In genomic region chr6:52217459-52217768, GRCm38 (mm10) we compare ENCODE assay signal across 8 mouse cellular contexts. TPM values are rescaled to one million over a fixed set of nuclear protein-coding genes. Genes with fewer than 3 reads are reported as not detected.
A peak's percentile ranks its signal among the peaks of the same experiment; 100 is the strongest.
DNase-seq lines count a peak whose midpoint lies in the region; ATAC-seq and TF ChIP-seq lines count a peak whose summit lies in the region.

No protein-coding gene starts in this region.

- H3K4me1 ChIP-seq in heart, embryonic 10.5 days = peaks cover 32% of the 10 kb centered on the region
- no peaks in the 10 kb centered on the region for H3K4me1 ChIP-seq in embryonic fibroblast, embryonic 13.5 days (ENCODE audit: control insufficient read depth, insufficient read depth, low read length)
- H3K4me1 ChIP-seq in hindbrain, embryonic 16.5 days (ENCODE audit: control insufficient read depth, insufficient read depth, low read depth, low read length) = peaks cover 7% of the 10 kb centered on the region
- H3K4me1 ChIP-seq in liver, embryonic 12.5 days = peaks cover 20% of the 10 kb centered on the region
- H3K4me1 ChIP-seq in neural tube, embryonic 11.5 days (ENCODE audit: control insufficient read depth, insufficient read depth, low read length) = peaks cover 26% of the 10 kb centered on the region
- no peaks in the 10 kb centered on the region for H3K4me1 ChIP-seq in cerebellum, adult 2 months (ENCODE audit: control insufficient read depth, insufficient read depth, low read length)

- peak; percentile 69 for TF ChIP-seq POLR2A in embryonic fibroblast, embryonic 13.5 days (IDR thresholded peaks at IDR 0.05; ENCODE audit: low read depth, low read length)
- TF ChIP-seq POLR2A in cerebellum, adult 2 months (IDR thresholded peaks at IDR 0.05; ENCODE audit: borderline replicate concordance, insufficient read depth, low read length) = no peak

- peak overlapping the region; percentile 43 for H3K4me2 ChIP-seq in hindbrain, embryonic 16.5 days (ENCODE audit: low read length)
- peak overlapping the region; percentile 51 for H3K4me2 ChIP-seq in liver, embryonic 12.5 days
- peak overlapping the region; percentile 99 for H3K4me2 ChIP-seq in neural tube, embryonic 11.5 days (ENCODE audit: low read depth)

- no peak overlapping the region for H3K9ac ChIP-seq in hindbrain, embryonic 16.5 days (ENCODE audit: low read depth, low read length)
- H3K9ac ChIP-seq in liver, embryonic 12.5 days = no peak overlapping the region
- H3K9ac ChIP-seq in neural tube, embryonic 11.5 days (ENCODE audit: low read length) = peak overlapping the region; percentile 99

- no peaks in the 10 kb centered on the region for H3K9me3 ChIP-seq in heart, embryonic 10.5 days
- no peaks in the 10 kb centered on the region for H3K9me3 ChIP-seq in hindbrain, embryonic 16.5 days (ENCODE audit: control insufficient read depth, low read length)
- no peaks in the 10 kb centered on the region for H3K9me3 ChIP-seq in liver, embryonic 12.5 days (replicated peaks)
- H3K9me3 ChIP-seq in neural tube, embryonic 11.5 days (ENCODE audit: control insufficient read depth, low read length) = no peaks in the 10 kb centered on the region

- H3K27ac ChIP-seq in heart, embryonic 10.5 days = no peak overlapping the region
- H3K27ac ChIP-seq in embryonic fibroblast, embryonic 13.5 days (ENCODE audit: insufficient read depth, low read length) = no peak overlapping the region; the same call in 1 of the 2 replicates
- H3K27ac ChIP-seq in hindbrain, embryonic 16.5 days (ENCODE audit: low read depth, low read length) = no peak overlapping the region
- no peak overlapping the region for H3K27ac ChIP-seq in liver, embryonic 12.5 days
- H3K27ac ChIP-seq in neural tube, embryonic 11.5 days (ENCODE audit: low read depth, low read length) = peak overlapping the region; percentile 100
- no peak overlapping the region for H3K27ac ChIP-seq in cerebellum, adult 2 months (ENCODE audit: insufficient read depth, low read length)

- TF ChIP-seq CTCF in embryonic fibroblast, embryonic 13.5 days (IDR thresholded peaks at IDR 0.05; ENCODE audit: borderline replicate concordance, insufficient read depth, low read length) = no peak
- no peak for TF ChIP-seq CTCF in cerebellum, adult 2 months (IDR thresholded peaks at IDR 0.05; ENCODE audit: borderline replicate concordance, insufficient read depth, low read depth, low read length)

- H3K27me3 ChIP-seq in heart, embryonic 10.5 days (ENCODE audit: insufficient read depth, poor library complexity, severe bottlenecking) = peaks cover 100% of the 10 kb centered on the region
- H3K27me3 ChIP-seq in hindbrain, embryonic 16.5 days (replicated peaks; ENCODE audit: control insufficient read depth, insufficient read depth, low read length) = peaks cover 69% of the 10 kb centered on the region
- H3K27me3 ChIP-seq in liver, embryonic 12.5 days (replicated peaks) = peaks cover 100% of the 10 kb centered on the region
- peaks cover 4% of the 10 kb centered on the region; the same call in 1 of the 2 replicates for H3K27me3 ChIP-seq in neural tube, embryonic 11.5 days (ENCODE audit: control insufficient read depth, insufficient read depth, low read length)
- peaks cover 15% of the 10 kb centered on the region; the same call in 1 of the 2 replicates for H3K27me3 ChIP-seq in cerebellum, adult 2 months (ENCODE audit: control insufficient read depth, insufficient read depth, low read length)

- intact Hi-C loops in heart, postnatal 14 days (cut with DNase I) = no loop called here
- intact Hi-C loops in left cerebral cortex, postnatal 14 days (cut with DNase I) = no loop called here

- 1% methylated on average over 24 of the region's 25 CpGs for whole genome bisulfite sequencing in heart, embryonic 10.5 days
- WGBS in hindbrain, embryonic 16.5 days = 2% methylated on average over 21 of the region's 25 CpGs
- under 1% methylated on average over 25 of the region's 25 CpGs for WGBS in liver, embryonic 12.5 days (ENCODE audit: insufficient replicate concordance)
- WGBS in neural tube, embryonic 11.5 days = 0% methylated on average over 24 of the region's 25 CpGs
- WGBS in cerebellum, adult 2 months = 2% methylated on average over 25 of the region's 25 CpGs

- peak overlapping the region; percentile 42 for H3K4me3 ChIP-seq in heart, embryonic 10.5 days
- peak overlapping the region; percentile 44 for H3K4me3 ChIP-seq in embryonic fibroblast, embryonic 13.5 days (ENCODE audit: insufficient read depth, low read length)
- H3K4me3 ChIP-seq in hindbrain, embryonic 16.5 days (ENCODE audit: low read length) = peak overlapping the region; percentile 33
- peak overlapping the region; percentile 32 for H3K4me3 ChIP-seq in liver, embryonic 12.5 days
- peak overlapping the region; percentile 87 for H3K4me3 ChIP-seq in neural tube, embryonic 11.5 days (ENCODE audit: low read depth, low read length)
- H3K4me3 ChIP-seq in cerebellum, adult 2 months (replicated peaks; ENCODE audit: insufficient read depth, low read depth, low read length) = no peak overlapping the region

- no peaks in the 10 kb centered on the region for H3K36me3 ChIP-seq in heart, embryonic 10.5 days
- no peaks in the 10 kb centered on the region for H3K36me3 ChIP-seq in hindbrain, embryonic 16.5 days (ENCODE audit: control insufficient read depth, insufficient read depth, low read length)
- no peaks in the 10 kb centered on the region for H3K36me3 ChIP-seq in liver, embryonic 12.5 days
- no peaks in the 10 kb centered on the region for H3K36me3 ChIP-seq in neural tube, embryonic 11.5 days (ENCODE audit: control insufficient read depth, insufficient read depth, low read length)

- no peak for DNase-seq in heart, embryonic 10.5 days (ENCODE audit: low spot score)
- no peak for DNase-seq in heart, postnatal 14 days
- peak; percentile 91 for DNase-seq in neural tube, embryonic 11.5 days (ENCODE audit: low spot score)
- no peak for DNase-seq in left cerebral cortex, postnatal 14 days (ENCODE audit: low spot score in 2 of 2)
- DNase-seq in cerebellum, adult 2 months = no peak

- peak; percentile 56; the same call in 1 of the 2 replicates for ATAC-seq in hindbrain, embryonic 16.5 days
- ATAC-seq in liver, embryonic 12.5 days = no peak
- peak; percentile 80 for ATAC-seq in neural tube, embryonic 11.5 days (ENCODE audit: insufficient read depth, low FRiP score, low TSS enrichment)

RNA-seq across cellular contexts. Expression of gene Hoxa7, which starts 4.2 kb away (rescaled TPM):
- 0.11 and 2.5 TPM in 2 replicates for polyA plus RNA-seq in heart, embryonic 10.5 days (2016; fragmentation: Nextera tagmentation; extraction: Ambion mirVana)
- under 1 TPM; 0.17 to 0.29 TPM for total RNA-seq in heart, postnatal 14 days (2021)
- 15.8 and 21.6 TPM in 2 replicates for polyA plus RNA-seq in embryonic fibroblast, embryonic 13.5 days (2011; ENCODE audit: insufficient read length, low read depth, missing spikeins)
- 9.0 and 21.1 TPM in 2 replicates for polyA plus RNA-seq in hindbrain, embryonic 16.5 days (2015; fragmentation: Nextera tagmentation; extraction: Ambion mirVana)
- polyA plus RNA-seq in liver, embryonic 12.5 days (2016; fragmentation: Nextera tagmentation; extraction: Ambion mirVana) = 0.74 and 0.81 TPM in 2 replicates
- 61.2 and 71.3 TPM in 2 replicates for polyA plus RNA-seq in neural tube, embryonic 11.5 days (2014; fragmentation: Nextera tagmentation; extraction: Ambion mirVana)
- total RNA-seq in left cerebral cortex, postnatal 14 days (2021) = not detected
- polyA plus RNA-seq in cerebellum, adult 2 months (2012; rRNA removed) = 0.07 and 0.16 TPM in 2 replicates

RNA-seq across cellular contexts. Expression of gene Gm28308, which starts 4.3 kb away (rescaled TPM):
- polyA plus RNA-seq in heart, embryonic 10.5 days (2016; fragmentation: Nextera tagmentation; extraction: Ambion mirVana) = not detected in 2 replicates
- not detected for total RNA-seq in heart, postnatal 14 days (2021)
- polyA plus RNA-seq in embryonic fibroblast, embryonic 13.5 days (2011; ENCODE audit: insufficient read length, low read depth, missing spikeins) = 0.89 TPM in 1 of 2 replicates, not detected in the other
- not detected in 2 replicates for polyA plus RNA-seq in hindbrain, embryonic 16.5 days (2015; fragmentation: Nextera tagmentation; extraction: Ambion mirVana)
- not detected in 2 replicates for polyA plus RNA-seq in liver, embryonic 12.5 days (2016; fragmentation: Nextera tagmentation; extraction: Ambion mirVana)
- polyA plus RNA-seq in neural tube, embryonic 11.5 days (2014; fragmentation: Nextera tagmentation; extraction: Ambion mirVana) = not detected in 2 replicates
- not detected for total RNA-seq in left cerebral cortex, postnatal 14 days (2021)
- not detected in 2 replicates for polyA plus RNA-seq in cerebellum, adult 2 months (2012; rRNA removed)

RNA-seq across cellular contexts. Expression of gene Hoxa3, which starts 4.3 kb away (rescaled TPM):
- polyA plus RNA-seq in heart, embryonic 10.5 days (2016; fragmentation: Nextera tagmentation; extraction: Ambion mirVana) = 0.57 and 3.7 TPM in 2 replicates
- 1 to 10 TPM; 1.2 TPM for total RNA-seq in heart, postnatal 14 days (2021)
- polyA plus RNA-seq in embryonic fibroblast, embryonic 13.5 days (2011; ENCODE audit: insufficient read length, low read depth, missing spikeins) = 10.2 and 13.5 TPM in 2 replicates
- polyA plus RNA-seq in hindbrain, embryonic 16.5 days (2015; fragmentation: Nextera tagmentation; extraction: Ambion mirVana) = 12.9 and 13.9 TPM in 2 replicates
- polyA plus RNA-seq in liver, embryonic 12.5 days (2016; fragmentation: Nextera tagmentation; extraction: Ambion mirVana) = 0.97 and 1.2 TPM in 2 replicates
- polyA plus RNA-seq in neural tube, embryonic 11.5 days (2014; fragmentation: Nextera tagmentation; extraction: Ambion mirVana) = 20.2 TPM in 2 replicates
- not detected for total RNA-seq in left cerebral cortex, postnatal 14 days (2021)
- 2.1 and 2.2 TPM in 2 replicates for polyA plus RNA-seq in cerebellum, adult 2 months (2012; rRNA removed)

RNA-seq across cellular contexts. Expression of gene Hoxa6, which starts 8.9 kb away (rescaled TPM):
- 0.30 TPM in 1 of 2 replicates, not detected in the other for polyA plus RNA-seq in heart, embryonic 10.5 days (2016; fragmentation: Nextera tagmentation; extraction: Ambion mirVana)
- not detected for total RNA-seq in heart, postnatal 14 days (2021)
- polyA plus RNA-seq in embryonic fibroblast, embryonic 13.5 days (2011; ENCODE audit: insufficient read length, low read depth, missing spikeins) = 2.8 and 4.2 TPM in 2 replicates
- 9.4 and 9.9 TPM in 2 replicates for polyA plus RNA-seq in hindbrain, embryonic 16.5 days (2015; fragmentation: Nextera tagmentation; extraction: Ambion mirVana)
- polyA plus RNA-seq in liver, embryonic 12.5 days (2016; fragmentation: Nextera tagmentation; extraction: Ambion mirVana) = 0.14 and 0.20 TPM in 2 replicates
- 16.0 and 18.8 TPM in 2 replicates for polyA plus RNA-seq in neural tube, embryonic 11.5 days (2014; fragmentation: Nextera tagmentation; extraction: Ambion mirVana)
- not detected for total RNA-seq in left cerebral cortex, postnatal 14 days (2021)
- polyA plus RNA-seq in cerebellum, adult 2 months (2012; rRNA removed) = 0.13 and 0.46 TPM in 2 replicates

RNA-seq across cellular contexts. Expression of gene Hoxa5, which starts 13.0 kb away (rescaled TPM):
- 0.58 and 6.0 TPM in 2 replicates for polyA plus RNA-seq in heart, embryonic 10.5 days (2016; fragmentation: Nextera tagmentation; extraction: Ambion mirVana)
- 1 to 10 TPM; 1.4 to 2.1 TPM for total RNA-seq in heart, postnatal 14 days (2021)
- 11.9 and 18.6 TPM in 2 replicates for polyA plus RNA-seq in embryonic fibroblast, embryonic 13.5 days (2011; ENCODE audit: insufficient read length, low read depth, missing spikeins)
- 85.9 and 106 TPM in 2 replicates for polyA plus RNA-seq in hindbrain, embryonic 16.5 days (2015; fragmentation: Nextera tagmentation; extraction: Ambion mirVana)
- polyA plus RNA-seq in liver, embryonic 12.5 days (2016; fragmentation: Nextera tagmentation; extraction: Ambion mirVana) = 2.1 and 3.1 TPM in 2 replicates
- 53.4 and 56.5 TPM in 2 replicates for polyA plus RNA-seq in neural tube, embryonic 11.5 days (2014; fragmentation: Nextera tagmentation; extraction: Ambion mirVana)
- not detected for total RNA-seq in left cerebral cortex, postnatal 14 days (2021)
- polyA plus RNA-seq in cerebellum, adult 2 months (2012; rRNA removed) = 4.6 and 6.0 TPM in 2 replicates

Comparison
In these comparisons a context has a peak if more than half of its experiments do, and no peak if none do; other contexts are left out.
1. H3K4me2 ChIP-seq: peak in every context shown above with its lines; median percentile 99 in neural tube, embryonic 11.5 days; 51 in liver, embryonic 12.5 days; 43 in hindbrain, embryonic 16.5 days.